Mouse (Mus musculus) adrenal gland, postnatal 36 days (tissue): ENCODE data around the gene Smpd1. TPM values are rescaled to one million over a fixed set of nuclear protein-coding genes. Genes with fewer than 3 reads are reported as not detected.

Source experiments
- total RNA-seq, 2 experiments: library from RNA; stranded (reverse); gene quantifications; 2 replicates each; pipeline ENCODE4 v1.2.3; 2021

Gene Smpd1
- total RNA-seq, 2 experiments from 2014 or later: 47.3 to 53.0 TPM

Other genes starting within 250 kb of the Smpd1 start
- not detected for gene Olfr689, start 243.2 kb upstream of the Smpd1 start, total RNA-seq
- not detected for gene Olfr690, start 220.3 kb upstream of the Smpd1 start, total RNA-seq
- not detected for gene Olfr691, start 212.1 kb upstream of the Smpd1 start, total RNA-seq
- not detected for gene Olfr692, start 186.1 kb upstream of the Smpd1 start, total RNA-seq
- gene Gm5901, start 179.3 kb upstream of the Smpd1 start, total RNA-seq: not detected
- gene Fam160a2, start 154.3 kb upstream of the Smpd1 start, total RNA-seq: 10 to 100 TPM; 25.9 to 27.1 TPM
- gene Cnga4, start 149.8 kb upstream of the Smpd1 start, total RNA-seq: not detected
- not detected for gene Cckbr, start 128.6 kb upstream of the Smpd1 start, total RNA-seq
- 10 to 100 TPM; 60.2 to 76.0 TPM for gene Cavin3, start 72.1 kb upstream of the Smpd1 start, total RNA-seq
- 10 to 100 TPM; 11.4 to 11.5 TPM for gene Apbb1, start 27.3 kb downstream of the Smpd1 start, total RNA-seq
- gene Hpx, start 45.8 kb downstream of the Smpd1 start, total RNA-seq: 1 to 10 TPM in 1 of 2 experiments, under 1 TPM in 1; 0.23 to 1.6 TPM
- 10 to 100 TPM; 24.6 to 30.9 TPM for gene Trim3, start 79.2 kb downstream of the Smpd1 start, total RNA-seq
- 100 to 1,000 TPM; 101 to 139 TPM for gene Timm10b, start 85.7 kb downstream of the Smpd1 start, total RNA-seq
- gene Arfip2, start 86.1 kb downstream of the Smpd1 start, total RNA-seq: 10 to 100 TPM; 53.4 to 54.9 TPM
- 1 to 10 TPM; 3.9 to 8.4 TPM for gene Gm45799, start 86.2 kb downstream of the Smpd1 start, total RNA-seq
- 1 to 10 TPM; 1.6 to 2.3 TPM for gene Dnhd1, start 96.5 kb downstream of the Smpd1 start, total RNA-seq
- 100 to 1,000 TPM; 145 to 159 TPM for gene Ilk, start 182.2 kb downstream of the Smpd1 start, total RNA-seq
- gene Rrp8, start 183.0 kb downstream of the Smpd1 start, total RNA-seq: 10 to 100 TPM; 17.9 to 22.5 TPM
- gene Taf10, start 190.0 kb downstream of the Smpd1 start, total RNA-seq: 100 to 1,000 TPM; 209 to 217 TPM
- gene Tpp1, start 197.9 kb downstream of the Smpd1 start, total RNA-seq: 100 to 1,000 TPM in 1 of 2 experiments, 10 to 100 TPM in 1; 99.2 to 113 TPM
- gene Dchs1, start 233.3 kb downstream of the Smpd1 start, total RNA-seq: 1 to 10 TPM; 7.5 to 8.0 TPM